Mouse (Mus musculus): ENCODE results near the gene Mmp9. TPM values are rescaled to one million over a fixed set of nuclear protein-coding genes. Genes with fewer than 3 reads are reported as not detected.

The Mmp9 gene
- polyA plus RNA-seq, 1 experiment: 1.1 TPM

DNA sequence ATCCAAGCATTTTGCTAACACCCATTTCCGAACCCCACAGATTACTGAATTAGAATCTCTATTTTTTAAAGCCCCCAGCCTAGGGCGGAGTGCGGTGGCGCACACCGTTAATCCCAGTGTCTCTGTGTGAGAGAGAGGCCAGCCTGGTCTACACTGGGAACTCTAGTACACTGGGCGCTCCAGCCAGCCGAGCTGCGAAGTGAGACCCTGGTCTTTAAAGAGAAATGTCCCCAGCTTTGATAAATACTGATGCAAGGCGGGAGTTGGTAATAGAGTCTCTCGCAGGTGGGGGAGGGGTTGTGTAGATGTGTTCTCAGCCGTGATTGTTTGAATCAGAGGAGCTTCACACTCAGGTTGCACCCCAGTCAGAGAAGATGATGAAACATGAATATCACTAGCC lies 1.5 kb upstream of the Mmp9 start:
- Histone ChIP-seq H3K4me3 (ENCODE audit: insufficient read depth, poor library complexity, severe bottlenecking) (no peak overlapping the region), H3K36me3 (ENCODE audit: control insufficient read depth, insufficient read depth) (no peaks in the 10 kb centered on the region), H3K79me2 (ENCODE audit: control insufficient read depth, insufficient read depth) (no peaks in the 10 kb centered on the region), H3K79me3 (ENCODE audit: low read depth) (no peaks in the 10 kb centered on the region), H3K27me3 (ENCODE audit: control insufficient read depth, insufficient read depth, insufficient read length) (no peaks in the 10 kb centered on the region), H3ac (ENCODE audit: control insufficient read depth, insufficient read length, low read depth) (no peak overlapping the region)
- no peak for TF ChIP-seq CEBPB (IDR thresholded peaks at IDR 0.05; ENCODE audit: low read depth)
- TF ChIP-seq MYOD1 (IDR thresholded peaks at IDR 0.05; ENCODE audit: control insufficient read depth, insufficient read length, low read depth): no peak
- no peak for TF ChIP-seq MAX (IDR thresholded peaks at IDR 0.05)
- TF ChIP-seq CTCF (IDR thresholded peaks at IDR 0.05; ENCODE audit: control insufficient read depth, insufficient read depth, insufficient read length): no peak
- TF ChIP-seq MYOG (IDR thresholded peaks at IDR 0.05; ENCODE audit: control insufficient read depth, extremely low read depth, insufficient read length): no peak
- TF ChIP-seq USF1 (IDR thresholded peaks at IDR 0.05; ENCODE audit: low read depth): no peak
- TF ChIP-seq FOSL1 (IDR thresholded peaks at IDR 0.05; ENCODE audit: insufficient read depth, low read length, poor library complexity, severe bottlenecking): no peak

DNA sequence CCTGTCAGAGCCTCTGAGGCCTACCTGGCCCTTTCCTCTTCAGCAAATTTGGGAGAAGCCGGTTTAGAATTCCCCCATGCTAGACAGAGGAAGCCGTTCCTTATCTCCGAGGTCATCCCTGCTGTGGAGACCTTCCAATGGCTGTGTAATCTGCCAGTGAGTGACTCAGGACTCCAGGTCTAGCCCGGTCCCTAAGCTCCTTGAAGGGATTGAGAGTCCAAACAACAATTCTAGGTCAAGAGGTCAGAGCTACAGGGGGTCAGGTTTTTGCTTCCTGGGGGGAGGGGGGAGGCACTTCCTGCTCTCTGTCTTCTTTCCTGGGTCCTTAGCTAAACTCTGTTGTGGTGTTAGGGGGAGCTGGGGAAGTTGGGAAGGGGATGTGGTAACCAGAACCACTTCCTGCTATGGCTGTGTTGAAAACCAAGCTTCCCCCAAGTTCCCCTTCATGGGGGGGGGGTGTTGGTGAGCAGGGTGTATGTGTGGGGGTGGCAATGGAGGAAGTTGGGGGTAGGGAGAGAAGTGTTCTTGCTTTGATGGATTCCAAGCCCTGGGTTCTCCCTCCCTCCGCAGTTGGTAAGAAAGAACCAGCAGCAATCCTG lies 2.2 kb downstream of the Mmp9 start:
- Histone ChIP-seq H3ac (ENCODE audit: control insufficient read depth, insufficient read length, low read depth) (no peak overlapping the region), H3K79me2 (ENCODE audit: control insufficient read depth, insufficient read depth) (no peaks in the 10 kb centered on the region), H3K4me3 (ENCODE audit: insufficient read depth, poor library complexity, severe bottlenecking) (no peak overlapping the region), H3K79me3 (ENCODE audit: low read depth) (no peaks in the 10 kb centered on the region), H3K36me3 (ENCODE audit: control insufficient read depth, insufficient read depth) (no peaks in the 10 kb centered on the region), H3K27me3 (ENCODE audit: control insufficient read depth, insufficient read depth, insufficient read length) (no peaks in the 10 kb centered on the region)
- TF ChIP-seq CTCF (IDR thresholded peaks at IDR 0.05; ENCODE audit: control insufficient read depth, insufficient read depth, insufficient read length): no peak
- TF ChIP-seq CEBPB (IDR thresholded peaks at IDR 0.05; ENCODE audit: low read depth): no peak
- no peak for TF ChIP-seq MYOD1 (IDR thresholded peaks at IDR 0.05; ENCODE audit: control insufficient read depth, insufficient read length, low read depth)
- TF ChIP-seq MAX (IDR thresholded peaks at IDR 0.05): no peak
- TF ChIP-seq USF1 (IDR thresholded peaks at IDR 0.05; ENCODE audit: low read depth): no peak
- TF ChIP-seq MYOG (IDR thresholded peaks at IDR 0.05; ENCODE audit: control insufficient read depth, extremely low read depth, insufficient read length): no peak
- no peak for TF ChIP-seq FOSL1 (IDR thresholded peaks at IDR 0.05; ENCODE audit: insufficient read depth, low read length, poor library complexity, severe bottlenecking)

DNA sequence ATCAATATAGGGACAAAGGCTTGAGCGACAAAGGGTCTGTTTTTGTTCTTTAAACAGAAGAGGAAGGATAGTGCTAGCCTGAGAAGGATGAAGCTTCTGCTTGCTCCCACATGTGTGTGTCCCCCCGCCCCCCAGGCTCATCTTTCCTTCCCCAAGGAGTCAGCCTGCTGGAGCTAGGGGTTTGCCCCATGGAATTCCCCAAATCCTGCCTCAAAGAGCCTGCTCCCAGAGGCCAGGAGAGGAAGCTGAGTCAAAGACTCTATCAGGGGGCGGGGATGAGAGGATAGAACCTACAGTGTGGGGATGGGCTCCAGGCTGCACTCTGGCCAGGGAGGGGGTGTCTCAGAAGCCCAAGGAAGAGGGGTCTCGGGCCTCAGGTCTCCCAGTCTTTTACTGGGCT lies 6.9 kb downstream of the Mmp9 start:
- H3K27me3 ChIP-seq (ENCODE audit: control insufficient read depth, insufficient read depth, insufficient read length): peaks cover 14% of the 10 kb centered on the region
- no peaks in the 10 kb centered on the region for H3K79me3 ChIP-seq (ENCODE audit: low read depth)
- no peak for TF ChIP-seq USF1 (IDR thresholded peaks at IDR 0.05; ENCODE audit: low read depth)
- no peak for TF ChIP-seq CTCF (IDR thresholded peaks at IDR 0.05; ENCODE audit: control insufficient read depth, insufficient read depth, insufficient read length)
- TF ChIP-seq MAX (IDR thresholded peaks at IDR 0.05): no peak
- no peak for TF ChIP-seq MYOG (IDR thresholded peaks at IDR 0.05; ENCODE audit: control insufficient read depth, extremely low read depth, insufficient read length)
- no peak for TF ChIP-seq MYOD1 (IDR thresholded peaks at IDR 0.05; ENCODE audit: control insufficient read depth, insufficient read length, low read depth)
- TF ChIP-seq FOSL1 (IDR thresholded peaks at IDR 0.05; ENCODE audit: insufficient read depth, low read length, poor library complexity, severe bottlenecking): no peak
- no peak for TF ChIP-seq CEBPB (IDR thresholded peaks at IDR 0.05; ENCODE audit: low read depth)
- no peak overlapping the region for H3ac ChIP-seq (ENCODE audit: control insufficient read depth, insufficient read length, low read depth)
- no peaks in the 10 kb centered on the region for H3K79me2 ChIP-seq (ENCODE audit: control insufficient read depth, insufficient read depth)
- no peaks in the 10 kb centered on the region for H3K36me3 ChIP-seq (ENCODE audit: control insufficient read depth, insufficient read depth)
- no peak overlapping the region for H3K4me3 ChIP-seq (ENCODE audit: insufficient read depth, poor library complexity, severe bottlenecking)

DNA sequence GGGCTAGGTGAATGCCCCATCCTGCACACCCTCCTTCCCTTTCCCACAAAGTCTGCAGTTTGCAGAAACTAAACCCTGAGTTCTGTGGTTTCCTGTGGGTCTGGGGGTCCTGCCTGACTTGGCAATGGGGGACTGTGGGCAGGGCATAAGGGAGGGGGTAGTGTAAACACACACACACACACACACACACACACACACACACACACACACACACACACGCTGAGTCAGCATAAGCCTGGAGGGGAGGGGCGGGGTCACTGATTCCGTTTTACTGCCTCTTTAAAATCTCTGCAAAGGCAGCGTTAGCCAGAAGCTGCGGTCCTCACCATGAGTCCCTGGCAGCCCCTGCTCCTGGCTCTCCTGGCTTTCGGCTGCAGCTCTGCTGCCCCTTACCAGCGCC lies 7.3 kb downstream of the Mmp9 start:
- Histone ChIP-seq H3K79me2 (ENCODE audit: control insufficient read depth, insufficient read depth) (no peaks in the 10 kb centered on the region), H3K27me3 (ENCODE audit: control insufficient read depth, insufficient read depth, insufficient read length) (peaks cover 14% of the 10 kb centered on the region), H3K4me3 (ENCODE audit: insufficient read depth, poor library complexity, severe bottlenecking) (no peak overlapping the region), H3ac (ENCODE audit: control insufficient read depth, insufficient read length, low read depth) (no peak overlapping the region), H3K36me3 (ENCODE audit: control insufficient read depth, insufficient read depth) (no peaks in the 10 kb centered on the region), H3K79me3 (ENCODE audit: low read depth) (no peaks in the 10 kb centered on the region)
- no peak for TF ChIP-seq MYOD1 (IDR thresholded peaks at IDR 0.05; ENCODE audit: control insufficient read depth, insufficient read length, low read depth)
- no peak for TF ChIP-seq MAX (IDR thresholded peaks at IDR 0.05)
- TF ChIP-seq MYOG (IDR thresholded peaks at IDR 0.05; ENCODE audit: control insufficient read depth, extremely low read depth, insufficient read length): no peak
- TF ChIP-seq FOSL1 (IDR thresholded peaks at IDR 0.05; ENCODE audit: insufficient read depth, low read length, poor library complexity, severe bottlenecking): no peak
- no peak for TF ChIP-seq CTCF (IDR thresholded peaks at IDR 0.05; ENCODE audit: control insufficient read depth, insufficient read depth, insufficient read length)
- no peak for TF ChIP-seq USF1 (IDR thresholded peaks at IDR 0.05; ENCODE audit: low read depth)
- TF ChIP-seq CEBPB (IDR thresholded peaks at IDR 0.05; ENCODE audit: low read depth): no peak

DNA sequence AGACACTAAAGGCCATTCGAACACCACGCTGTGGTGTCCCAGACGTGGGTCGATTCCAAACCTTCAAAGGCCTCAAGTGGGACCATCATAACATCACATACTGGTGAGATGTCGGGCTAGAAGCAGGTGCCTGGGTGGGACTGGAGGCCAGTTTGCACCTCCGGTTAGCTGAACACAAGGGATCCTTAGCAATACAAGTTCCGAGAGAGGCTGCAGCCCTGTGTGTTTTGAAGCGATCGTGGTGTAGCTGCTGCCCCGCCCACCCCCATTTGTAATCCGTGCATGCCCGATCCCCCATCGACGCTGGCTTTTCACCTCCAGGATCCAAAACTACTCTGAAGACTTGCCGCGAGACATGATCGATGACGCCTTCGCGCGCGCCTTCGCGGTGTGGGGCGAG lies 8.4 kb downstream of the Mmp9 start:
- peaks cover 14% of the 10 kb centered on the region for H3K27me3 ChIP-seq (ENCODE audit: control insufficient read depth, insufficient read depth, insufficient read length)
- H3ac ChIP-seq (ENCODE audit: control insufficient read depth, insufficient read length, low read depth): no peak overlapping the region
- H3K4me3 ChIP-seq (ENCODE audit: insufficient read depth, poor library complexity, severe bottlenecking): no peak overlapping the region
- H3K79me3 ChIP-seq (ENCODE audit: low read depth): no peaks in the 10 kb centered on the region
- H3K79me2 ChIP-seq (ENCODE audit: control insufficient read depth, insufficient read depth): no peaks in the 10 kb centered on the region
- no peak for TF ChIP-seq MYOD1 (IDR thresholded peaks at IDR 0.05; ENCODE audit: control insufficient read depth, insufficient read length, low read depth)
- no peak for TF ChIP-seq CEBPB (IDR thresholded peaks at IDR 0.05; ENCODE audit: low read depth)
- no peak for TF ChIP-seq USF1 (IDR thresholded peaks at IDR 0.05; ENCODE audit: low read depth)
- no peak for TF ChIP-seq MAX (IDR thresholded peaks at IDR 0.05)
- TF ChIP-seq CTCF (IDR thresholded peaks at IDR 0.05; ENCODE audit: control insufficient read depth, insufficient read depth, insufficient read length): no peak
- TF ChIP-seq FOSL1 (IDR thresholded peaks at IDR 0.05; ENCODE audit: insufficient read depth, low read length, poor library complexity, severe bottlenecking): no peak
- no peak for TF ChIP-seq MYOG (IDR thresholded peaks at IDR 0.05; ENCODE audit: control insufficient read depth, extremely low read depth, insufficient read length)
- H3K36me3 ChIP-seq (ENCODE audit: control insufficient read depth, insufficient read depth): no peaks in the 10 kb centered on the region
